Mouse (Mus musculus): ENCODE results near the gene Panx2.

DNA sequence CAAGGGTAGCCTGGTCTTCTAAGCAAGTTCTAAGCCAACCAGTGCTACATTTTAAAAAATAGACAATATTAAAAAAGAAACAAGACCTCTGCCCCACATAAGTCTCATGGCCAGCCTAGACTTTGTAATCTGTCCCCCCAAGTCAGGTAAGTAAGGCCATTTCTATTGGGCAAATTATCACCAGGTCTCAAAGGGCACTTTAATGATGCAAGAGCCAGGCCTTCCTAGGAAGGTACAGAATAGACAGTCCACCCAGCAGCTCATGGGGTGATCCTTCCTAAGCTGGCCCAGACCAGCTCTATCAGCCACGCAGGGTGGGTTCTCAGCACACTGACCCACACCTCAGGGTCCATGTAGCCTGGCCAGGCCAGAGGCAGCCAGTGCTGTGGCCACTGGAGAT, 24.4 kb downstream of the Panx2 start:
- no peak for TF ChIP-seq CTCF (IDR thresholded peaks at IDR 0.05; ENCODE audit: low read depth, low read length)
- TF ChIP-seq TAL1 (conservative IDR thresholded peaks at IDR 0.05; ENCODE audit: low read depth, low read length): no peak
- no peak for TF ChIP-seq GATA1 (IDR thresholded peaks at IDR 0.05; ENCODE audit: borderline replicate concordance, low read length)
- no peak for TF ChIP-seq POLR2AphosphoS5 (IDR thresholded peaks at IDR 0.05; ENCODE audit: insufficient replicate concordance, low read depth, low read length)
